Mouse (Mus musculus) neutrophil, adult 83 days (primary cell): Measurements from ENCODE around the gene Ccdc27. TPM values are rescaled to one million over a fixed set of nuclear protein-coding genes. Genes with fewer than 3 reads are reported as not detected.

Experiments
- total RNA-seq, 2 experiments: library from RNA; stranded (reverse); gene quantifications; one replicate each; pipeline ENCODE4 v1.2.4; 2023

The Ccdc27 gene
- not detected for total RNA-seq

DNA sequence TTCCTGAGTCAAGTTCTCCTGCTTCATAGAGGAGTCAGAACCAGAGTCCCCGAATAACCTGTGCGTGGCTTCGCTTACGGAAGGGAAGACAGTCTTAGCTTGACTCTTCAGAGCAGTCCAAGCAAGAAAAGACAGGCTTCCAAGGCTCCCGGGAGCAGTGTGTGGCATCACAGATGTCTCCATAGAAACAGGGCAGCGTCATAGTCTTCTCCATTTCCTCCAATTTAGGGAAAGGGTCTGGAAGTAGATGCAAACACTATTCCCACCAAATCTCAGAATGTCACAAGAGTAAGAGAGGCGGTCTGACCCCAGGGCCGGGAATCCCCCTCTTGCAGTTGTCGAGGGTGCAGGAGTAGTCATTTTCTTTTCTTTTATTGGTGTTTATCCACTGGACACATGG is at the start of gene Ccdc27:
TSS of gene Ccdc27 (minus strand) at position 101 of the 400 bp plus-strand sequence.

DNA sequence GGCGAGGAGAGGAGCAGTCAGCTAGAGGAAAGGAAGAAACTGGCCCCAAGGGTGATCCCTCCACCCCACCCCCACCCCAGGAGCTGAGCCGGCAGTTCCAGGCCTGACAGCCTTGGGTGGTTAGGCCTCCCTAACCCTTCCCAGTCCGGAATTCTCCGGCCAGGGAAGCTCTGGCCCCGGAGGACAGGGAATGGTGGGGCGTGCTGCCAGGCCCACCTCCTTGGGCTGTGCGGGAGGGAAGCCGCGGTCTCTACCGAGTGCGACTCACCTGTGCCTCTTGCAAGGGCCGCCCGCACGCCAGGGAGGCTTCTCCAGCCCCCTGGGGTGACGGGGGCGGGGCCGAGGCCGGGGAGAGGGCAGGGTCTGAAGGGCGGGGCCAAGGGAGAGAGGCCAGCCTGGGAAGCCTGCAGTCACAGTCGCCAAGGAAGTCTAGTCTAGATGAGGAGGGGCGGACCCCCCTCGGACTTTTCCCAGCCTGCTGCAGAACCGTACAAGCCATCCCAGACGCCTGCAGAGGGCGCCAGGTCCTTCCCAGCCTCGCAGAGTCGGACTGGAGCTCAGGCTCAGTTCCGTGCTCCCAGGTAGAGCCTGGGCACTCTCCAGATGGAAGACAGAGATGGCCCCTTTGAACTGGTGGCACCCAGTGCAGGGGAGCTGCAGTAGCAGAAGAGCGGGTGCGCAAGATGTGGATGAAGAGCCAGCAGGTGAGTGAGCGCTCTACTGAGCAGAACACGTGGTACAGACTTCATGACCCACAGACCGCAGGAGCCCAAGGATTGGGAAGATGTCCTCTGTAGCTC is 16.6 kb downstream of the Ccdc27 start, which contains the start of gene Smim1:
TSS of gene Smim1 (minus strand) at position 590 of the 800 bp plus-strand sequence.

DNA sequence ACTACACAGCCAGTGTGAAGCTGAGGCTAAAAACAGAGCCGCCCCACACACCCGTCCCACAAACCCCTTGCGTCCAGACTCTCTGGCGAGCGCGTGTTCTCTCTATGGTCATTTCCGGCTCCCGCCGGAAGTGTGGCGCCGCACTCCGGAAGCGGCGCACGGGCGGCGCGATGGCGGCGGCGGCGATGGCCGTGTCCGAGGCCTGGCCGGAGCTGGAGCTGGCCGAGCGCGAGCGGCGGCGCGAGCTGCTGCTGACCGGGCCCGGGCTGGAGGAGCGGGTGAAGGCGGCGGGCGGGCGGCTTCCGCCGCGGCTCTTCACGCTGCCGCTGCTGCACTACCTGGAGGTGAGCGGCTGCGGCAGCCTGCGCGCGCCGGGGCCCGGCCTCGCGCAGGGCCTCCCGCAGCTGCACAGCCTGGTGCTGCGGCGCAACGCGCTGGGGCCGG is 30.8 kb downstream of the Ccdc27 start, which contains the start of gene Lrrc47:
TSS of gene Lrrc47 (plus strand) at position 86 of the 444 bp plus-strand sequence.

Other genes starting within 250 kb of the Ccdc27 start
- gene A430005L14Rik, start 85.4 kb downstream of the Ccdc27 start, total RNA-seq = 10 to 100 TPM; 12.7 to 21.4 TPM
- 10 to 100 TPM in 1 of 2 experiments, 1 to 10 TPM in 1; 10.0 to 13.1 TPM for gene Dffb, start 67.6 kb downstream of the Ccdc27 start, total RNA-seq
- 1 to 10 TPM; 6.6 to 6.8 TPM for gene Cep104, start 67.5 kb downstream of the Ccdc27 start, total RNA-seq
- gene Lrrc47, start 30.9 kb downstream of the Ccdc27 start, total RNA-seq = 10 to 100 TPM; 27.2 to 30.5 TPM
- gene Smim1, start 16.4 kb downstream of the Ccdc27 start, total RNA-seq = 10 to 100 TPM; 10.8 to 11.7 TPM
- gene Trp73, start 97.5 kb upstream of the Ccdc27 start, total RNA-seq = not detected
- 10 to 100 TPM; 10.1 to 10.3 TPM for gene Wrap73, start 99.7 kb upstream of the Ccdc27 start, total RNA-seq
- 100 to 1,000 TPM; 135 to 139 TPM for gene Tprgl, start 118.0 kb upstream of the Ccdc27 start, total RNA-seq
- under 1 TPM in 1 of 2 experiments, not detected in 1; 0.11 TPM for gene Megf6, start 128.1 kb upstream of the Ccdc27 start, total RNA-seq